40 mouse cellular contexts compared by ENCODE assay signal in genomic region chr16:97500901-97501300, GRCm38 (mm10). TPM values are rescaled to one million over a fixed set of nuclear protein-coding genes. Genes with fewer than 3 reads are reported as not detected.
"Had no signal": no experiment of that assay in that cellular context is flagged by ENCODE, and none has a peak within 500 bp of the region (broad histone marks: within the 10 kb centered on the region; RNA-seq: fewer than 3 reads in every experiment).

No protein-coding gene starts in this region.

- DNase-seq: heart, postnatal 10 days; heart, postnatal 14 days; heart, postnatal 36 days; heart, postnatal 4 days; kidney, adult 11 months; kidney, adult 18-20 months; kidney, adult 2 months; kidney, adult 8-10 months; kidney, adult 9 months; kidney, postnatal 10 days; kidney, postnatal 14 days; kidney, postnatal 25 days; kidney, postnatal 36 days; kidney, postnatal 4 days; layer of hippocampus, adult 9-11 months; layer of hippocampus, postnatal 36 days had no signal

- H3K9me3 ChIP-seq: heart, embryonic 10.5 days; heart, embryonic 12.5 days; heart, embryonic 13.5 days; heart, embryonic 15.5 days; hindbrain, embryonic 10.5 days; hindbrain, embryonic 12.5 days; hindbrain, embryonic 13.5 days; hindbrain, embryonic 15.5 days; intestine, embryonic 15.5 days; kidney, embryonic 15.5 days had no signal

- H3K27me3 ChIP-seq: heart, embryonic 13.5 days; heart, embryonic 15.5 days; hindbrain, embryonic 12.5 days; hindbrain, embryonic 13.5 days; hindbrain, embryonic 15.5 days; intestine, embryonic 15.5 days; kidney, embryonic 15.5 days had no signal

- H3K27ac ChIP-seq: heart, embryonic 10.5 days; heart, embryonic 13.5 days; heart, embryonic 15.5 days; hindbrain, embryonic 10.5 days; hindbrain, embryonic 12.5 days; hindbrain, embryonic 13.5 days; hindbrain, embryonic 14.5 days; hindbrain, embryonic 15.5 days; hindbrain, postnatal 0 days; intestine, embryonic 15.5 days; kidney, embryonic 15.5 days; kidney, postnatal 0 days; layer of hippocampus, adult 2 months had no signal

- H3K4me1 ChIP-seq: heart, embryonic 10.5 days; heart, embryonic 12.5 days; heart, embryonic 13.5 days; heart, embryonic 15.5 days; hindbrain, embryonic 10.5 days; hindbrain, embryonic 12.5 days; hindbrain, embryonic 13.5 days; hindbrain, embryonic 15.5 days; intestine, embryonic 15.5 days; kidney, embryonic 15.5 days had no signal

- H3K4me2 ChIP-seq: heart, embryonic 11.5 days; heart, embryonic 12.5 days; heart, embryonic 13.5 days; heart, embryonic 15.5 days; hindbrain, embryonic 12.5 days; hindbrain, embryonic 13.5 days; hindbrain, embryonic 14.5 days; hindbrain, embryonic 15.5 days; intestine, embryonic 15.5 days; kidney, embryonic 15.5 days had no signal

- H3K36me3 ChIP-seq: heart, embryonic 10.5 days; heart, embryonic 12.5 days; heart, embryonic 13.5 days; heart, embryonic 15.5 days; hindbrain, embryonic 10.5 days; hindbrain, embryonic 12.5 days; hindbrain, embryonic 13.5 days; hindbrain, embryonic 15.5 days; intestine, embryonic 15.5 days; kidney, embryonic 15.5 days had no signal

- H3K9ac ChIP-seq: heart, embryonic 12.5 days; heart, embryonic 13.5 days; heart, embryonic 15.5 days; hindbrain, embryonic 12.5 days; hindbrain, embryonic 13.5 days; hindbrain, embryonic 14.5 days; hindbrain, embryonic 15.5 days; intestine, embryonic 15.5 days; kidney, embryonic 15.5 days had no signal

- ATAC-seq: hindbrain, embryonic 16.5 days; hindbrain, postnatal 0 days; inflammation-experienced regulatory T-cells, adult 6 months; intestine, embryonic 15.5 days; intestine, embryonic 16.5 days; intestine, postnatal 0 days had no signal

- H3K4me3 ChIP-seq: heart, embryonic 10.5 days; heart, embryonic 12.5 days; heart, embryonic 13.5 days; heart, embryonic 15.5 days; hindbrain, embryonic 10.5 days; hindbrain, embryonic 12.5 days; hindbrain, embryonic 13.5 days; hindbrain, embryonic 15.5 days; intestine, embryonic 15.5 days; kidney, embryonic 15.5 days; layer of hippocampus, adult 2 months had no signal

RNA-seq across cellular contexts. Expression of gene Fam3b, which starts 13.7 kb away (rescaled TPM):
- polyA plus RNA-seq: heart, embryonic 10.5 days; heart, embryonic 11.5 days; heart, embryonic 12.5 days; heart, embryonic 13.5 days; heart, embryonic 14.5 days; heart, embryonic 15.5 days; heart, postnatal 0 days; hindbrain, embryonic 10.5 days; hindbrain, embryonic 11.5 days; hindbrain, embryonic 12.5 days; hindbrain, embryonic 13.5 days; hindbrain, embryonic 14.5 days; hindbrain, embryonic 15.5 days; hindbrain, embryonic 16.5 days; hindbrain, postnatal 0 days; kidney, adult 2 months; kidney, embryonic 14.5 days; kidney, embryonic 15.5 days; kidney, embryonic 16.5 days; kidney, postnatal 0 days had no signal

RNA-seq across cellular contexts. Expression of gene Mx1, which starts 38.2 kb away (rescaled TPM):
- polyA plus RNA-seq: heart, embryonic 10.5 days; heart, embryonic 11.5 days; heart, embryonic 12.5 days; heart, embryonic 15.5 days; hindbrain, embryonic 10.5 days; hindbrain, embryonic 11.5 days; hindbrain, embryonic 13.5 days; hindbrain, embryonic 14.5 days; kidney, embryonic 14.5 days; kidney, embryonic 16.5 days had no signal
